Mouse (Mus musculus) testis, adult 2 months (tissue): ENCODE measurements around the gene Pum2.

ENCODE experiments used
- CTCF ChIP-seq: fragments of 200-500 bp; IDR thresholded peaks from 2 replicates; pipeline ENCODE4 v1.5.1; 2012; ENCODE audit warnings: low read depth, mild to moderate bottlenecking, inconsistent platforms, low read length, moderate library complexity; ENCODE audit not compliant: control insufficient read depth, insufficient read depth, insufficient replicate concordance
- POLR2A ChIP-seq: fragments of 200-500 bp; IDR thresholded peaks from 2 replicates; pipeline ENCODE4 v1.6.1; 2012; ENCODE audit warnings: low read depth, mild to moderate bottlenecking, inconsistent platforms, low read length, moderate library complexity; ENCODE audit not compliant: control insufficient read depth

- TF ChIP-seq CTCF (no peak), POLR2A (no peak)
Observed at GRCm38 (mm10) chr12:8776206-8776605, 102.3 kb downstream of the Pum2 start.
